Mouse (Mus musculus): ENCODE measurements around the gene Zfp74. TPM values are rescaled to one million over a fixed set of nuclear protein-coding genes. Genes with fewer than 3 reads are reported as not detected.
A peak's percentile ranks its signal among the peaks of the same experiment; 100 is the strongest.

Gene Zfp74
- 12.4 and 13.2 TPM in 2 replicates for polyA plus RNA-seq (2014; fragmentation: Nextera tagmentation; extraction: Ambion mirVana)

- Histone ChIP-seq H3K9ac (peak within 1 kb of the TSS; percentile 91), H3K9me3 (ENCODE audit: low read depth, low read length) (no peaks in the 10 kb centered on the region), H3K27me3 (ENCODE audit: insufficient read depth, low read length) (no peaks in the 10 kb centered on the region), H3K36me3 (ENCODE audit: insufficient read depth) (peaks cover 9% of the 10 kb centered on the region; the same call in 1 of the 2 replicates), H3K4me2 (peak within 1 kb of the TSS; percentile 65), H3K27ac (ENCODE audit: low read depth) (peak within 1 kb of the TSS; percentile 96), H3K4me1 (ENCODE audit: insufficient read depth) (no peaks in the 10 kb centered on the region), H3K4me3 (ENCODE audit: low read depth, low read length) (peak within 1 kb of the TSS; percentile 68)
- ATAC-seq (ENCODE audit: insufficient read depth) (peak; percentile 95), DNase-seq (peak; percentile 90)
- 1% methylated on average over 52 of the region's 52 CpGs for WGBS
- TF ChIP-seq CTCF (IDR thresholded peaks at IDR 0.05; ENCODE audit: low read depth), result peak; percentile 13; the same call in 1 of the 2 replicates
Observed at GRCm38 (mm10) chr7:29953513-29954401, at the start of gene Zfp74. Zfp74 (minus strand) TSS chr7:29954089.

GRCm38 (mm10) chr7:30000601-30001000, 46.7 kb upstream of the Zfp74 start:
- DNase-seq (no peak), ATAC-seq (ENCODE audit: insufficient read depth) (no peak)
- Histone ChIP-seq H3K4me3 (ENCODE audit: low read depth, low read length) (no peak overlapping the region), H3K4me2 (no peak overlapping the region), H3K36me3 (ENCODE audit: insufficient read depth) (peaks cover 78% of the 10 kb centered on the region), H3K9me3 (ENCODE audit: low read depth, low read length) (no peaks in the 10 kb centered on the region), H3K27ac (ENCODE audit: low read depth) (no peak overlapping the region), H3K27me3 (ENCODE audit: insufficient read depth, low read length) (no peaks in the 10 kb centered on the region), H3K4me1 (ENCODE audit: insufficient read depth) (no peaks in the 10 kb centered on the region), H3K9ac (no peak overlapping the region)
- WGBS, result 67% methylated on average over 5 of the region's 5 CpGs
- no peak for TF ChIP-seq CTCF (IDR thresholded peaks at IDR 0.05; ENCODE audit: low read depth)

- WGBS, result 82% methylated on average over 8 of the region's 8 CpGs
- H3K9me3 ChIP-seq (ENCODE audit: low read depth, low read length), result no peaks in the 10 kb centered on the region
- DNase-seq (no peak), ATAC-seq (ENCODE audit: insufficient read depth) (no peak)
- no peak overlapping the region for H3K27ac ChIP-seq (ENCODE audit: low read depth)
- no peaks in the 10 kb centered on the region for H3K4me1 ChIP-seq (ENCODE audit: insufficient read depth)
- H3K27me3 ChIP-seq (ENCODE audit: insufficient read depth, low read length), result no peaks in the 10 kb centered on the region
- no peak for TF ChIP-seq CTCF (IDR thresholded peaks at IDR 0.05; ENCODE audit: low read depth)
- H3K4me3 ChIP-seq (ENCODE audit: low read depth, low read length), result no peak overlapping the region
- H3K36me3 ChIP-seq (ENCODE audit: insufficient read depth), result peaks cover 83% of the 10 kb centered on the region
- H3K9ac ChIP-seq, result no peak overlapping the region
- H3K4me2 ChIP-seq, result no peak overlapping the region
Observed at GRCm38 (mm10) chr7:29995134-29995533, 41.2 kb upstream of the Zfp74 start.

GRCm38 (mm10) chr7:29993340-29993739, 39.5 kb upstream of the Zfp74 start:
- H3K4me3 ChIP-seq (ENCODE audit: low read depth, low read length), result no peak overlapping the region
- ATAC-seq (ENCODE audit: insufficient read depth), result no peak
- no peak overlapping the region for H3K9ac ChIP-seq
- H3K27me3 ChIP-seq (ENCODE audit: insufficient read depth, low read length), result no peaks in the 10 kb centered on the region
- WGBS, result 97% methylated on average over 9 of the region's 9 CpGs
- no peak overlapping the region for H3K4me2 ChIP-seq
- H3K27ac ChIP-seq (ENCODE audit: low read depth), result no peak overlapping the region
- peaks cover 79% of the 10 kb centered on the region for H3K36me3 ChIP-seq (ENCODE audit: insufficient read depth)
- TF ChIP-seq CTCF (IDR thresholded peaks at IDR 0.05; ENCODE audit: low read depth), result no peak
- DNase-seq, result no peak
- H3K9me3 ChIP-seq (ENCODE audit: low read depth, low read length), result no peaks in the 10 kb centered on the region
- no peaks in the 10 kb centered on the region for H3K4me1 ChIP-seq (ENCODE audit: insufficient read depth)

GRCm38 (mm10) chr7:29992698-29993097, 38.8 kb upstream of the Zfp74 start:
- Histone ChIP-seq H3K36me3 (ENCODE audit: insufficient read depth) (peaks cover 78% of the 10 kb centered on the region), H3K4me3 (ENCODE audit: low read depth, low read length) (no peak overlapping the region), H3K4me2 (no peak overlapping the region), H3K27ac (ENCODE audit: low read depth) (no peak overlapping the region), H3K27me3 (ENCODE audit: insufficient read depth, low read length) (no peaks in the 10 kb centered on the region), H3K9ac (no peak overlapping the region), H3K4me1 (ENCODE audit: insufficient read depth) (no peaks in the 10 kb centered on the region), H3K9me3 (ENCODE audit: low read depth, low read length) (no peaks in the 10 kb centered on the region)
- 94% methylated on average over 8 of the region's 8 CpGs for WGBS
- ATAC-seq (ENCODE audit: insufficient read depth) (no peak), DNase-seq (no peak)
- no peak for TF ChIP-seq CTCF (IDR thresholded peaks at IDR 0.05; ENCODE audit: low read depth)

GRCm38 (mm10) chr7:29989031-29989430, 35.1 kb upstream of the Zfp74 start:
- no peak for TF ChIP-seq CTCF (IDR thresholded peaks at IDR 0.05; ENCODE audit: low read depth)
- Histone ChIP-seq H3K27ac (ENCODE audit: low read depth) (no peak overlapping the region), H3K4me1 (ENCODE audit: insufficient read depth) (no peaks in the 10 kb centered on the region), H3K4me2 (no peak overlapping the region), H3K27me3 (ENCODE audit: insufficient read depth, low read length) (no peaks in the 10 kb centered on the region), H3K36me3 (ENCODE audit: insufficient read depth) (peaks cover 70% of the 10 kb centered on the region), H3K9me3 (ENCODE audit: low read depth, low read length) (no peaks in the 10 kb centered on the region), H3K4me3 (ENCODE audit: low read depth, low read length) (no peak overlapping the region), H3K9ac (no peak overlapping the region)
- ATAC-seq (ENCODE audit: insufficient read depth), result no peak
- WGBS, result 77% methylated on average over 11 of the region's 11 CpGs
- no peak for DNase-seq

- Histone ChIP-seq H3K4me3 (ENCODE audit: low read depth, low read length) (no peak overlapping the region), H3K36me3 (ENCODE audit: insufficient read depth) (peaks cover 58% of the 10 kb centered on the region), H3K9me3 (ENCODE audit: low read depth, low read length) (no peaks in the 10 kb centered on the region), H3K4me2 (no peak overlapping the region), H3K27ac (ENCODE audit: low read depth) (no peak overlapping the region), H3K4me1 (ENCODE audit: insufficient read depth) (no peaks in the 10 kb centered on the region), H3K9ac (no peak overlapping the region), H3K27me3 (ENCODE audit: insufficient read depth, low read length) (no peaks in the 10 kb centered on the region)
- DNase-seq (no peak), ATAC-seq (ENCODE audit: insufficient read depth) (no peak)
- WGBS, result 96% methylated on average over 5 of the region's 5 CpGs
- TF ChIP-seq CTCF (IDR thresholded peaks at IDR 0.05; ENCODE audit: low read depth), result no peak
Observed at GRCm38 (mm10) chr7:29987551-29987950, 33.7 kb upstream of the Zfp74 start.

Measured in lung, embryonic 14.5 days (tissue).